Mouse (Mus musculus) hindbrain, postnatal 0 days (tissue): ENCODE measurements at regions not wholly inside any gene's neighbourhood (a gene's known extent, or its start where the extent isn't known, plus 50 kb on each side); places are given as distances from the start of the nearest gene placed in this dataset.
A peak's percentile ranks its signal among the peaks of the same experiment; 100 is the strongest.

Source experiments
- ATAC-seq: fragments of 200-750 bp; cut with Nextera tagmentation; 2 replicates; pipeline ENCODE4 v1.8.0; 2017; ENCODE audit warnings: mild to moderate bottlenecking, moderate TSS enrichment, moderate library complexity
- DNase-seq: peaks from one replicate; pipeline ENCODE4 v3.0.0-alpha.2; 2015; ENCODE audit warnings: low spot score
- H3K27ac ChIP-seq: fragments of 300-500 bp; sonication (generic); 2 replicates; pipeline ENCODE4 v1.5.1; 2014; ENCODE audit warnings: mild to moderate bottlenecking
- H3K27me3 ChIP-seq: fragments of 300-500 bp; sonication (generic); 2 replicates; pipeline ENCODE4 v1.6.1; 2014; ENCODE audit warnings: low read length, mixed read lengths; ENCODE audit not compliant: insufficient read depth
- H3K36me3 ChIP-seq: fragments of 300-500 bp; sonication (generic); 2 replicates; pipeline ENCODE4 v1.6.1; 2014; ENCODE audit warnings: low read length, mixed read lengths; ENCODE audit not compliant: insufficient read depth
- H3K4me1 ChIP-seq: fragments of 300-500 bp; sonication (generic); 2 replicates; pipeline ENCODE4 v1.6.1; 2014; ENCODE audit warnings: antibody characterized with exemption, low read length, mixed read lengths; ENCODE audit not compliant: insufficient read depth
- H3K4me2 ChIP-seq: fragments of 300-500 bp; sonication (generic); 2 replicates; pipeline ENCODE4 v1.6.1; 2014; ENCODE audit warnings: low read depth, mild to moderate bottlenecking, low read length, moderate library complexity, mixed read lengths
- H3K4me3 ChIP-seq: fragments of 300-500 bp; sonication (generic); 2 replicates; pipeline ENCODE4 v1.5.1; 2014; ENCODE audit warnings: low read length
- H3K9ac ChIP-seq: fragments of 300-500 bp; sonication (generic); replicated peaks from 2 replicates; pipeline ENCODE4 v1.6.1; 2014; ENCODE audit warnings: mild to moderate bottlenecking, low read length, moderate library complexity, mixed read lengths
- H3K9me3 ChIP-seq: fragments of 300-500 bp; sonication (generic); 2 replicates; pipeline ENCODE4 v1.6.1; 2016; ENCODE audit warnings: low read length, mixed read lengths
- CTCF ChIP-seq: IDR thresholded peaks from 2 replicates; pipeline ENCODE4 v1.5.1; 2016; ENCODE audit warnings: antibody characterized with exemption, control low read depth, low read depth
- WGBS: fragments of 180-500 bp; shearing (Covaris S2); extraction: QIAGEN DNeasy Blood & Tissue Kit; methylation state at CpG from one replicate; pipeline ENCODE4 v1.1.7; 2014; 5-methylcytosine and 5-hydroxymethylcytosine counted together

GRCm38 (mm10) chr1:73673191-73673850, 450.9 kb downstream of the Tns1 start:
- peak; percentile 6 for DNase-seq
- Histone ChIP-seq H3K4me2 (no peak overlapping the region), H3K9me3 (0 out of 2 replicates have a peak, but pooled peaks cover 9% of the 10 kb centered on the region), H3K9ac (no peak overlapping the region), H3K4me3 (no peak overlapping the region), H3K27me3 (no peaks in the 10 kb centered on the region), H3K27ac (no peak overlapping the region), H3K36me3 (no peaks in the 10 kb centered on the region), H3K4me1 (no peaks in the 10 kb centered on the region)
- ATAC-seq: no peak
- WGBS: 32% methylated on average over 4 of the region's 4 CpGs
- no peak for TF ChIP-seq CTCF

- Histone ChIP-seq H3K9ac (no peak overlapping the region), H3K27me3 (no peaks in the 10 kb centered on the region), H3K4me1 (no peaks in the 10 kb centered on the region), H3K9me3 (0 out of 2 replicates have a peak, but pooled peaks cover 9% of the 10 kb centered on the region), H3K4me2 (no peak overlapping the region), H3K4me3 (no peak overlapping the region), H3K27ac (no peak overlapping the region), H3K36me3 (no peaks in the 10 kb centered on the region)
- no peak for DNase-seq
- TF ChIP-seq CTCF: no peak
- 90% methylated on average over 4 of the region's 4 CpGs for WGBS
- no peak for ATAC-seq
Observed at GRCm38 (mm10) chr1:73672239-73672638, 452.0 kb downstream of the Tns1 start.

GRCm38 (mm10) chr1:73668691-73669090, 455.6 kb downstream of the Tns1 start:
- WGBS: 77% methylated on average over 2 of the region's 2 CpGs
- Histone ChIP-seq H3K4me3 (no peak overlapping the region), H3K27me3 (no peaks in the 10 kb centered on the region), H3K4me2 (no peak overlapping the region), H3K9ac (no peak overlapping the region), H3K9me3 (no peaks in the 10 kb centered on the region), H3K27ac (no peak overlapping the region), H3K36me3 (no peaks in the 10 kb centered on the region), H3K4me1 (no peaks in the 10 kb centered on the region)
- TF ChIP-seq CTCF: no peak
- no peak for DNase-seq
- ATAC-seq: no peak

GRCm38 (mm10) chr1:73663546-73663945, 460.7 kb downstream of the Tns1 start:
- Histone ChIP-seq H3K9me3 (no peaks in the 10 kb centered on the region), H3K4me2 (no peak overlapping the region), H3K27ac (no peak overlapping the region), H3K27me3 (no peaks in the 10 kb centered on the region), H3K4me3 (no peak overlapping the region), H3K36me3 (no peaks in the 10 kb centered on the region), H3K9ac (no peak overlapping the region), H3K4me1 (no peaks in the 10 kb centered on the region)
- DNase-seq: no peak
- ATAC-seq: no peak
- 76% methylated on average over 1 of the region's 1 CpGs for WGBS
- no peak for TF ChIP-seq CTCF

- H3K36me3 ChIP-seq: no peaks in the 10 kb centered on the region
- no peaks in the 10 kb centered on the region for H3K27me3 ChIP-seq
- ATAC-seq: no peak
- H3K4me1 ChIP-seq: no peaks in the 10 kb centered on the region; the same call in 1 of the 2 replicates
- TF ChIP-seq CTCF: no peak
- no peaks in the 10 kb centered on the region for H3K9me3 ChIP-seq
- H3K9ac ChIP-seq: no peak overlapping the region
- WGBS: 83% methylated on average over 3 of the region's 3 CpGs
- no peak overlapping the region for H3K4me2 ChIP-seq
- no peak overlapping the region for H3K4me3 ChIP-seq
- DNase-seq: no peak
- no peak overlapping the region for H3K27ac ChIP-seq
Observed at GRCm38 (mm10) chr1:73645011-73645410, 479.2 kb downstream of the Tns1 start.

- no peak for TF ChIP-seq CTCF
- Histone ChIP-seq H3K27me3 (no peaks in the 10 kb centered on the region), H3K36me3 (no peaks in the 10 kb centered on the region), H3K9me3 (no peaks in the 10 kb centered on the region), H3K4me3 (no peak overlapping the region), H3K9ac (no peak overlapping the region), H3K27ac (no peak overlapping the region), H3K4me2 (no peak overlapping the region), H3K4me1 (no peaks in the 10 kb centered on the region; the same call in 1 of the 2 replicates)
- no peak for DNase-seq
- no peak for ATAC-seq
- WGBS: 62% methylated on average over 5 of the region's 5 CpGs
Observed at GRCm38 (mm10) chr1:73644394-73644793, 479.9 kb downstream of the Tns1 start.

- Histone ChIP-seq H3K27ac (no peak overlapping the region), H3K4me2 (no peak overlapping the region), H3K36me3 (no peaks in the 10 kb centered on the region), H3K4me1 (no peaks in the 10 kb centered on the region; the same call in 1 of the 2 replicates), H3K27me3 (no peaks in the 10 kb centered on the region), H3K4me3 (no peak overlapping the region), H3K9me3 (no peaks in the 10 kb centered on the region), H3K9ac (no peak overlapping the region)
- TF ChIP-seq CTCF: no peak
- ATAC-seq: no peak
- DNase-seq: no peak
- WGBS: 58% methylated on average over 5 of the region's 5 CpGs
Observed at GRCm38 (mm10) chr1:73643431-73643830, 480.8 kb downstream of the Tns1 start.
